Mouse (Mus musculus) cerebellum, adult 11-12 months (tissue): Measurements from ENCODE around the gene Strap.
A peak's percentile ranks its signal among the peaks of the same experiment; 100 is the strongest.

Experiments
- DNase-seq: peaks from one replicate; pipeline ENCODE4 v3.0.0; 2022

Strap gene

DNA sequence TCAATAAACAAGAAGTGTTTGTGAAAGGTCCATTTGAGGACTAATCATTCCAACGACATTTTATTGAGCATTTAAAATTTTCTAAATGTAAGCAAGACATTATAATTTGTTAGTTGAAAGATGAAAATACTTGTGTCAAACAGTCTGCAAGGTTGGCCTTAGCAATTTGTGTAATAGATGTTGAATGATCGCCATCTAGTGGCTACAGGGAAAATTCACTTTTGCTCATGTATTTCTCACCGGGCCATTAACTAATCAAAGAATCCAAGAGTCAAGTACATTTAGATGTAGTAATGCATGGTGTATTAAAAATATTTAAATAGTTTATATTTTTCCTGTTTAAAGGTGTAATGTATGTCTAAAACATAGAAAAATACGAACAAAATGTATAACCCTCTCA lies 11.0 kb upstream of the Strap start:
- no peak for DNase-seq

DNA sequence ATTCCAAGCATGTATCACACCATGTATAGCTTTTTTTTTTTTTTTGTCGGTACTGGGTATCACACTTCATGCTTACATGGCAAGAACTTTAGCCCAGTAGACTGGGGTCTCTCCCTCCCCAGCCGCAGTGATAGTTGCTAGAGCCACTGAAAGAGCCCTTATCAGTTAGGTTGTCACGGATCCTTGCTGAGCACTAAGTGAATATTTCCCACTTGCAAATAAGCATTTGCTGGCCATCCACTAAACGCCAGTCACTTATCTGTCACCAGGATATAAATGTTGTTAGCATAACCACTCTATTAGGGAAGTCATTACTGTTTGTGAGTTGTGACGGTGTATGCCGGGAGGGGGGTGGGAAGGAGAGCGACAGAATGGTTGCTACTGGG lies 425 bp upstream of the Strap start:
- peak; percentile 30 for DNase-seq

- DNase-seq: peak; percentile 36
These were observed 877 bp downstream of the Strap start for GRCm38 (mm10) chr6:137735671-137736238.

GRCm38 (mm10) chr6:137740972-137741371 lies 6.1 kb downstream of the Strap start:
- DNase-seq: no peak

DNA sequence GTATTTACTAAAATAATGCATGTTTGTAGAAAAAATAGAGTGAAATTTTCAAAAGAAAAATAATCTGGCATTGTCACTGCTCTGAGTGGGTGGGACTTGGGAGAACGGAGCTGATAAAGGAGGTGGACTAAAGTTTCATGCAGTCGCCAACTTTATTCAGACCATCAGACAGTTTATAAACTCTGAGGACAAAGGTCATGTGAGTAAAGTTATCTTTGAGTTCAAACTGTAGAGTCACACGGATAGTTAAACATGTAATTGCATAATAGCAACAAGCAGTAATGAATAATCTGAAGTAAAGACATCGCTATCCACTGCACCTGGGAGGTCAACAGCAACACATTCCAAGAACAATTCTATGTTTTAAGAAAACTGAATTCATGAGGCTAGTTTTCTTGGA lies 9.8 kb downstream of the Strap start:
- no peak for DNase-seq

- DNase-seq: no peak
These were observed 12.5 kb downstream of the Strap start for GRCm38 (mm10) chr6:137747174-137747928.

DNA sequence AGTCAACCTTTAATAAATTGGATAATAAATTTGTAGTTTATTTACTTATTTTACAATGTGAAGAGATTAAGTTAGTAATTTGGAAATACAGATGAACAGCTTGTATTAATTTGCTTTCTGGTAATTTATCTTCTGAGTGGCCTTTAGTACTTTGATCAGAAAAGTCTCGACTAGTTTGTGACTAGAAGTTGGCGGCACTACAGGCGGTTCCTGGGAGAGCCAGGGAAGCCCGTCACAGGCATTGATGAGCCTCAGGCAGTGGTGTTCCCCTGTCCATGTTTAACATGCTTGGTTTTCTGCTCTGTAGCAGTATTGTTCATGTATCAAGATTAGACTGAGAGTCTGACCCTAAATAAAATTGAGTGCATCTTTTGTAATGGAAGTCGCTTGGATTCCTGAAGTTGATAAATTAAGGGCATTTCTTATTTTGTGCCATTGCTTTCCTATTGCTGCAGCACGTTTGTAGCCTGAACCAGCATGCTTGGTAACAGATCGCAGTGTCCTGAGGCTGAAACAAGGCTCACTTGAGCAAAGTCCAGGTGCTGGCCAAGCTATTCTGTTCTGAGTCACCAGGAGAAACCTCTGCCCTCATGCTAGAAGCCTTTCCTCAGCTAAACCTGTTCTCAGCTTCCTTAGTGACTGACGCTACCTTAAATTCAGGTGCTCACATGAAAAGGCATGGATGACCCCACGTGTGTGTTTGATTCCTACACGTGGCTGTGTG lies 16.8 kb downstream of the Strap start:
- DNase-seq: no peak

DNA sequence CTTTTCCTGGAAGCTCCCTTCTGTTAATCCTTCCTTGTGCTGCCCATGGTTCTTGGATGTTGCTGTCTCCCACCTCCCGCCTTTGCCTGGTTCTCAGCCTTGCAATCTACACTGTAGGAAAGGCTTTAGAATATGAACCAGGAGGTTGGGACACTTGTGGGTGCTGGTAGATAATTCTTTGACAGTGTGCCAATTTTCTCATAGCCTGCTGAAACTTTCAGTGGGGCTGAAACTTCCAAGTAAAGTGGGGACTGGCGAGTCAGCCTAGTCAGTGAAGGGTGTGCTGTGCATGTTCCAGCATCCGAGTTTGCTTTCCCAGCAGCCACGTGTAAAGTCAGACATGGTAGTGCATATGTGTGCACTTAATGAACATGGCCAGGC lies 17.4 kb downstream of the Strap start:
- DNase-seq: no peak

- peak; percentile 70 for DNase-seq
These were observed 19.4 kb downstream of the Strap start, which contains the start of gene Dera for GRCm38 (mm10) chr6:137754056-137754856. TSS of gene Dera (plus strand) at chr6:137754546.

- no peak for DNase-seq
These were observed 20.0 kb downstream of the Strap start for GRCm38 (mm10) chr6:137754857-137755232.

- DNase-seq: no peak
These were observed 21.4 kb downstream of the Strap start for GRCm38 (mm10) chr6:137756310-137756709.

DNA sequence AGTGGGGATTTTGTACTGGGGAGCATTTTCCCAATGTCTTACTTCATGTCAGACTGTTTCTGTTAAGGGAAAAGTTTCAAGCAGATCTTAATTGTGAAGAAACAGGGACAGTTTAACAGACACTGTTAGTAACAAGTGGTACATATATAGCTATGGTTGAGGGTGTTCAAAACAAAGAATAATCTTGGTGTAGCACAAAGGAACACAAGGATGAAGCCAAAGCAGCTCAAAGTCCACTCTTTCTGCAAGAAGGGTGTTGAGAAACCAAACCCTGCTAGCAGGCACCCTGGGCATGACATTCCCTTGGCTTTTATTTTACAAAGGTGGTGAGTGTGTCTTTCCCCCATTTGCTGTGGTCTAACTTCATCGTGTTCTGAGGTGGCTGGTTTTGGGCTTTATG lies 23.0 kb downstream of the Strap start:
- DNase-seq: no peak

DNA sequence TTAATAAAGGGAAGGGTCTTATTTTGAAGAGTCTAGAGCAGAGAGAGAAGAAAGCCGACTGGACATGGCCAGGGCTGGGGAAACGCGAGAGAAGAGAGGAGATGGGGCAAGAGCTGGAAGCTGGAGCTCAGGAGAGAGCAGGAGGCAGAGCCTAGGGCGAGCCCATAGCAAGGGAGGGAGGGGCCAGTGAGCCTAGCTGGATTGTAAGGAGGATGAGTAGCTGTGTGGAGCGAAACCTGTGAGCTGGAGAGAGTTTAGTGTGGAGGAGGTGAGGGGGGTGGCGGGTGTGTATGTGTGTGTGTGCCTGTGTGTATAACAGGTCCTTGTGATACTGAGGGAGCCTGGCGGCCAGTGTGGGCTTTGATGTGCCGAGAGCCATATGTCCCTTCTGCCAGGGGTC lies 24.8 kb downstream of the Strap start:
- no peak for DNase-seq

DNA sequence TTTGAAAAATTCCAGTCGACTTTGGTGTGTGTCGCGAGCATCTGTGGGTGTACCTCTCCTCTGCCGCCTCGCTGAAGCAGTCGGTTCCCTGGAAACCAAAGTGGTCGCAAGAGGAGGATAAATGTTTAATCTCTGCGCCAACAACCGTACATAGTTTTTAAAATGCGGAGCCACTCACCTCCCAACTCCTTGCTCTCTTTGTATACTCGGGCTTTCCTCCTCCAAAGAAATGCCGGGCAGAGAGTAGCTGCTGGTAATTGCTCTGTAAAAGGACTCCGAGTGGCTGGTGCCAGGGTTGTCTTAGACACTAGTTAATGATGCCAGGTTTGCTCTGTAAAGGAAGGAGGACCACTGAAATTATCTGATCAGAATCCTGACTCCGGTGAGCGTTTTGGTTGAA lies 26.1 kb downstream of the Strap start:
- no peak for DNase-seq

- no peak for DNase-seq
These were observed 29.8 kb downstream of the Strap start for GRCm38 (mm10) chr6:137764572-137765210.

DNA sequence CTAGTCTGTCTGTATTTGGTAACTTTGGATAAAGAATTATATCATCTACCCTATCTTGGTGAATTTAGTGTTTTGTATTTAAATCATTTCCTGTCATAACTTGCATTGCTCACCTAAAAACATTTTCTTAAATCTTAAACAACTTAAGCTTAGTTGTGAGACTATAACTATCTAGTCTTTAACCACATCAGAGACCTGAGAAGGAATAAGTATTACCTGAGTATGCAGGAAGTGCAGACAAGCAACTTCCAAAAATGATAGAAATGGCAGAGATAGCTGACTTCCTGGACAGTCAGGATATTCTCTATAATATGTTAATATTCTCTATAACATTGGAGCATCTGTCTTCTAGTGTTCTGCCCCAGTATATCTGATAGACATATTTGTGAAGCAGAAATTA lies 31.3 kb downstream of the Strap start:
- DNase-seq: no peak

DNA sequence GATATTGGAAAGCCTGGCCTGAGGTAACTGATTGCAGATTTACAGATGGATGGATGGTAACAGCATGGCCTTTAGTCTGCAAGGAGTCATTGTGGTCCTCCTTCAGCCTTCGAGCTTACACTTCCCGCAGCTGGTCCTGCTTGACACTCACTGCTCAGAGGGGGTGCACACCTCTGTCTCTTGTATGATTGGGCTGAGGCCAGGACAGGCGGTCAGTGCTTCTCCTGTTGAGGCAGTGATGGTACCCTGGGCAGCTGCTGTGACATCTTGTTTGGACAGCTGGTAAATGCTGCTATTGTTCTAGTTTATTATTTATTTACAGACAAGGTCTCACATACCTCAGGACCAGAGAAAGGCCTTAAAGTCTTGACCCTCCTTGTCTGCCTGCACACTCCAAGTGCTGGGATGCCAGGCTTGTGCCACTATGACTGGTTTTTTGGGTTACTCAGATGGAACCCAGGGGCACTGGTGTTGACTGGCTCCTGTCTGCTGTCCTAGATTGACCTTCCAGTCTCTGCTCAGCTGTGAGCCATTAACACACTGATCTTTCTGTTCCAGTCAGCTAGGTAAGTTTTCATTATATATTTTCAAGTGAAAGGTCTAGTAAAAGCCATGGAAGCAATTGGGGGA lies 36.9 kb downstream of the Strap start:
- DNase-seq: no peak

DNA sequence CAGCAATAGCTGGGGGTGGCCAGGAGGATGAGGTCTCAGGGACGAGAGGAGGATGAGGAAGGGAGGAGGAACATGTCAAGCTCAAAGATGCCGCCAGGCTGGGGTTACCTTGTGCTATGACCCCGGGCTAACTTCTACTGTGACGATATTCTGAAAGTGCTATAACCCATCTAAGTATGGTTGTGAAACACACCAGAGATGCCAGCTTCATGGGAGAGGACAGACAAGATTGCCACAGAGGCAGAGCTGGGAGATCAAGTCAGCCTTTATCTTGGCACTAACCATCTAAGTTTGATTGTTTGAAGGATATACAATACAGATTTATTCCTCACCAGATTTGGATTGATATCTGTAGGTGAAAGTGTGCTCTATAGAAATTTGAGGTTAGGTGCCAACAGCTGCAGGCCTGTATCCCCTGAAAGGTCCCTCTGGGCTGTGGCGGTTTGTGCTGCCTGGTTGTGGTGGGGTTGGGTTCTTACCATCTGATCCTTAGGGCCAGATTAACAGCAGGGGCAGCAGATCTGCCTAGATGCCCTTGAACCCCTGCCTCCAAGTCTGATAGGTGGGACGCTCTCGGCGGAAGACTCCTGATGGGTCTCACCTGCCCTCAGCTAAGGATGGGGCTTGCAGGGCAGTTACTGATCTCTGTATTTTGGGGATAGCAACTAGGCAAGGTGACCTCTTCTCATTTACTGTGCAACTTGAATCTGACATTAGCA lies 38.2 kb downstream of the Strap start:
- no peak for DNase-seq

DNA sequence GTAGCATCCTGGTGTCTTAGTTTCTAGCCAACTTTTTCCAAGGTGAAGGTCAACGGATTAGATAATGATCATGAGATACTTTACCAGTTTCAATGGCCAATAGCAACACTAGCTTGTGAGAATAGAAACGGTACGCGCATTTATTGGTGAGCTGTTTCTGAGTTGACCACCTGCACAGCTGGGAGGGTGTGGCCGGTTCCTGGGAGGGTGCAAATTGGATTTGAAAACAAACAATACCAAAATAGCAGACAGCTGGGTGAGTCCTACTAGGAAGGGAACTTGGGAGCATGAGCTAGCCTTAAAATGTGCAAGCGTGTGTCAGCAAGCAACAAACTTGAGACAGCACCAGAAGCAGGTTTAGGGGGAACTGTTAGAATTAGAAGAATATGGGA lies 38.8 kb downstream of the Strap start:
- no peak for DNase-seq

DNA sequence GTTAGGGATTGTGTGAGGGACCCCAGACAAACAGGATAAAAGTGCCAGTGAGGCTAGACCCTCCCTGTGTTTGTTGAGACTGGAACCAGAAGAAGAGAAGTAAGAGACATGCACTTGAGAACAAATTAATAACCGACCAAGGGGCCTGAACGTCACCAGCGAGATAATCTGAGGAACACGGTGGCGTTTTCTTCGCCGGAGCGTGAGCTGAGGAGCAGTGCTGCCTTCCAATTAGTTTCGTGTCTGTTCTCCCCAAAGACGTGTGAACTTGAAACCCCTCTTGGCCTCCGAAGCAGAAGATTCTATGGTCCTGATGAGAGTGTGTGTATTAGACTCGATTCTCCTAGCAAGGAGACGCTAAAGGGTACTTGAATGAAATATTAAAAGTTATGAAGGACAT lies 39.3 kb downstream of the Strap start:
- no peak for DNase-seq

DNA sequence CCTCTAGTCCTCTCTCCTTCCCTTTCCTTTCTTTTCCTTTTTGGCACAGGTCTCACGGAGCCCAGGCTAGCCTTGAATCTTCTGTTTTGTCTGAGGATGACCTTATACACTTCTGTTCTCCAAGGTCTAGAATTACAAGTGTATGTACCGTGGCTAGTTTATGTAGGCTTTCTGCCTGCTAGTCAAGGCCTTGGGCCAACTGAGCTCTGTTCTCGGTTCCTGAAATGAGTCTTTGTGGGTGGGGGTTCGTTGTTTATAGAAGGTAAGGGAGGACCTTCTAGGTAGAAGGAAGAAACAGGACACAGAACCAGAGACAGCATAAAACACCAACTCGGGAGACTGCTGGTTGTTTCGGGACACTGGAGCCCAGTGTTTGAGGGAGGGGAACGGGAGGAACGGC lies 40.3 kb downstream of the Strap start:
- DNase-seq: no peak

DNA sequence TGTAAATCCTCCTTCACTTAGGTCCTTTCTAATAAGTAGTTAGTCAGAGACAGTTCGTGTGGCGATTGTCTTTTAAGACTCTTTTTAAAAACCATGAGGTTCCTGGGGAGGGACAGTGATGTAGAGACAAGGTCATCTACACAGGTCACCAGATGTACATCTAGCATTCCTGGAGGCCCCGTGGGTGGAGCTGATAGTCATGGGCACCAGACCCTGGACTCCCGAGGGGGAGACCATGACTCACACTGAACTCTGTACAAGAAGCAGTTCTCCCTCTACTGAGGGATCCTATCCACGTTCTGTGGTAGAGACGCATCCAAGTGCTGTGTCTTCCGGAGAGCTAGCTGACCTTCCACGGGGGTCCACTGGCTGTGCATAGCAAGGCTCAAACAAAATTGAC lies 42.1 kb downstream of the Strap start:
- DNase-seq: no peak
